Mouse (Mus musculus) intestine, embryonic 14.5 days (tissue): ENCODE results near the gene Raph1. TPM values are rescaled to one million over a fixed set of nuclear protein-coding genes. Genes with fewer than 3 reads are reported as not detected.

Experiments
- ATAC-seq: fragments of 200-750 bp; cut with Nextera tagmentation; replicated peaks from 2 replicates; pipeline ENCODE4 v1.8.0; 2017; ENCODE audit warnings: low read depth, moderate number of reproducible peaks, moderate TSS enrichment, moderate library complexity; ENCODE audit not compliant: low FRiP score, low TSS enrichment
- DNase-seq: peaks from one replicate; pipeline ENCODE4 v3.0.0-alpha.2; 2018; ENCODE audit warnings: low spot score
- H3K27ac ChIP-seq: fragments of 300-500 bp; sonication (generic); 2 replicates; pipeline ENCODE4 v1.5.1; 2014; ENCODE audit warnings: low read depth, mild to moderate bottlenecking, control low read depth
- H3K27me3 ChIP-seq: fragments of 300-500 bp; sonication (generic); replicated peaks from 2 replicates; pipeline ENCODE4 v1.6.1; 2014; ENCODE audit warnings: low read length, control low read depth; ENCODE audit not compliant: control insufficient read depth, insufficient read depth
- H3K36me3 ChIP-seq: fragments of 300-500 bp; sonication (generic); 2 replicates; pipeline ENCODE4 v1.6.1; 2014; ENCODE audit warnings: low read length, control low read depth; ENCODE audit not compliant: control insufficient read depth, insufficient read depth
- H3K4me1 ChIP-seq: fragments of 300-500 bp; sonication (generic); replicated peaks from 2 replicates; pipeline ENCODE4 v1.6.1; 2014; ENCODE audit warnings: low read length, control low read depth, mixed read lengths; ENCODE audit not compliant: control insufficient read depth, insufficient read depth
- H3K4me2 ChIP-seq: fragments of 300-500 bp; sonication (generic); 2 replicates; pipeline ENCODE4 v1.6.1; 2014; ENCODE audit warnings: low read length
- H3K4me3 ChIP-seq: fragments of 300-500 bp; sonication (generic); 2 replicates; pipeline ENCODE4 v1.5.1; 2014; ENCODE audit warnings: low read depth, low read length, control low read depth, mixed read lengths
- H3K9ac ChIP-seq: fragments of 300-500 bp; sonication (generic); 2 replicates; pipeline ENCODE4 v1.6.1; 2014; ENCODE audit warnings: mild to moderate bottlenecking, low read length
- H3K9me3 ChIP-seq: fragments of 300-500 bp; sonication (generic); 2 replicates; pipeline ENCODE4 v1.6.1; 2016; ENCODE audit warnings: low read length, control low read depth; ENCODE audit not compliant: control insufficient read depth
- WGBS: fragments of 180-500 bp; shearing (Covaris S2); extraction: QIAGEN DNeasy Blood & Tissue Kit; methylation state at CpG from one replicate; pipeline ENCODE4 v1.1.7; 2014; 5-methylcytosine and 5-hydroxymethylcytosine counted together
- polyA plus RNA-seq: library from polyadenylated mRNA; unstranded; fragments of >200 nt; fragmentation: Nextera tagmentation; extraction: Ambion mirVana; gene quantifications from 2 replicates; pipeline ENCODE4 v1.2.1, GENCODE M21; 2014

The Raph1 gene
- polyA plus RNA-seq, 1 experiment from 2014 or later, result 34.1 TPM

DNA sequence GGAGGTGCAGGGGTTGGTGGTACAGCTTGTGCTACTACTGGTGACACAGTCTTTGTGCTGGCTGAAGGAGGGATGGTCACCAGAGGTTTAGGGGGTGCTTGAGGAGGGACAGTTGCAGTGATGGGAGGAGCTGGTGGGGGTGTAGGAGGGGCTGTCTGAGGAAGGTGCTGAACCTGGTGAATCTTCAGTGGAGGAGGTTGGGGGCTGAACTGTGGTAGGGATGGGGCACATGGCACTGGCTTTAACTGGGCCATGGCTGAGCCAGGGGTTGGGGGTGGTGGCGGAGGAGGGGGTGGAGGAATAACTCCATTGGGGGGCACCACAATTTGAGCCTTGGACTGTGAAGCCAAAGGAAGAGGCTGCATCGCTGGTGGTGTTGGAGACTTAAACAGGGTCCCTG lies 77.2 kb downstream of the Raph1 start:
- no peak overlapping the region for H3K4me2 ChIP-seq
- DNase-seq (no peak), ATAC-seq (no peak)
- no peaks in the 10 kb centered on the region for H3K4me1 ChIP-seq
- no peak overlapping the region for H3K4me3 ChIP-seq
- WGBS, result 95% methylated on average over 2 of the region's 2 CpGs
- H3K36me3 ChIP-seq, result peaks cover 78% of the 10 kb centered on the region
- no peak overlapping the region for H3K9ac ChIP-seq
- no peaks in the 10 kb centered on the region for H3K9me3 ChIP-seq
- H3K27me3 ChIP-seq, result no peaks in the 10 kb centered on the region
- H3K27ac ChIP-seq, result no peak overlapping the region

DNA sequence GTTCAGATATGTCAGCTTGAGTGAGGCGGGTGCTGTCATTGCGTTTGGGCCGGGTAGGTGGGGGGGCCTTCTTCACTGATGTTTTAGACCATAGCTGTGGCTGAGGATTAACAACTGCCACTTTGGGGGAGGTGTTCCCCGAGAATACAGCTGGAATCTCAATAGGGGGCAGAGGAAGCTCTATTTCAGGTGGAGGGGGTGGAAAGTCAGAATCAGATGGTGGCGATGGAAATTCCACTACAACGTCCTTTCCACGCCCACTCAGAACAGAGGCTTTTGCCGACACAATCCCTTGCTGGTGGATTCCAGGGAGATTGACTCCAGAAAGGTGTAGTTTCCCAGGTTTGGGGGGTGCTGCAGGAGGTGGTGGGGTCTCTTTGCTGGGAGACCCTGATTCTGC lies 78.3 kb downstream of the Raph1 start:
- Histone ChIP-seq H3K4me3 (no peak overlapping the region), H3K27ac (no peak overlapping the region), H3K9ac (no peak overlapping the region), H3K36me3 (peaks cover 74% of the 10 kb centered on the region), H3K27me3 (no peaks in the 10 kb centered on the region), H3K4me2 (no peak overlapping the region), H3K9me3 (no peaks in the 10 kb centered on the region), H3K4me1 (no peaks in the 10 kb centered on the region)
- no peak for ATAC-seq
- 89% methylated on average over 8 of the region's 8 CpGs for WGBS
- no peak for DNase-seq

GRCm38 (mm10) chr1:60485649-60486048 lies 81.3 kb downstream of the Raph1 start:
- peaks cover 51% of the 10 kb centered on the region for H3K36me3 ChIP-seq
- WGBS, result 81% methylated on average over 3 of the region's 3 CpGs

GRCm38 (mm10) chr1:60482881-60483280 lies 84.0 kb downstream of the Raph1 start:
- H3K4me2 ChIP-seq, result no peak overlapping the region
- no peaks in the 10 kb centered on the region for H3K4me1 ChIP-seq
- peaks cover 36% of the 10 kb centered on the region for H3K36me3 ChIP-seq
- ATAC-seq (no peak), DNase-seq (no peak)
- H3K27ac ChIP-seq, result no peak overlapping the region
- no peak overlapping the region for H3K4me3 ChIP-seq
- H3K27me3 ChIP-seq, result no peaks in the 10 kb centered on the region
- H3K9me3 ChIP-seq, result no peaks in the 10 kb centered on the region
- 95% methylated on average over 1 of the region's 1 CpGs for WGBS
- no peak overlapping the region for H3K9ac ChIP-seq

More at GRCm38 (mm10) chr1:60485649-60486048, 81.3 kb downstream of the Raph1 start:
- no peak overlapping the region for H3K9ac ChIP-seq
- no peak overlapping the region for H3K4me2 ChIP-seq
- H3K27ac ChIP-seq, result no peak overlapping the region
- no peak overlapping the region for H3K4me3 ChIP-seq
- H3K4me1 ChIP-seq, result no peaks in the 10 kb centered on the region
- H3K27me3 ChIP-seq, result no peaks in the 10 kb centered on the region
- DNase-seq (no peak), ATAC-seq (no peak)
- no peaks in the 10 kb centered on the region for H3K9me3 ChIP-seq

DNA sequence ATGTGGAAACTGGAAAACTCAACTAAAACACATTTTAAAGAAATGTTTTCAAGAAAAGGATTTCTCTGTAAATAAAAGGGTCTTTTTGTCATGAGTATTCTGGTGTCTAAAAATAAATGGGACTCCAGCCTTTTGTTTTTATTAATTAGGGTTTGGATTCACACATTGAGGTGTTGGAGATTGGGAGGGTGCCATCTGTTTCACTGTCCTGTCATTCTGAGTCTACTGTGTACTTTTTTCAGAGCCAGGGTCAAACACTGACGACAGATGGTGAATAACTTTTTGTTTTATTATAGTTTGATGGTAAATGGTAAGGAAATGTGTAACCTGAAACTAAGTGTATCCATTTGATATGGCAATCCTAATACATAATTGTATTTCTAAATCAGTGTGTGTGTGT lies 85.3 kb downstream of the Raph1 start:
- Histone ChIP-seq H3K4me2 (no peak overlapping the region), H3K36me3 (peaks cover 32% of the 10 kb centered on the region), H3K9me3 (no peaks in the 10 kb centered on the region), H3K4me3 (no peak overlapping the region), H3K4me1 (no peaks in the 10 kb centered on the region), H3K9ac (no peak overlapping the region), H3K27ac (no peak overlapping the region), H3K27me3 (no peaks in the 10 kb centered on the region)
- DNase-seq, result no peak
- no peak for ATAC-seq
- 45% methylated on average over 1 of the region's 1 CpGs for WGBS

- H3K9ac ChIP-seq, result no peak overlapping the region
- H3K9me3 ChIP-seq, result no peaks in the 10 kb centered on the region
- no peak for ATAC-seq
- no peak overlapping the region for H3K4me2 ChIP-seq
- H3K36me3 ChIP-seq, result peaks cover 32% of the 10 kb centered on the region
- WGBS, result 91% methylated on average over 7 of the region's 7 CpGs
- H3K4me3 ChIP-seq, result no peak overlapping the region
- H3K27me3 ChIP-seq, result no peaks in the 10 kb centered on the region
- H3K4me1 ChIP-seq, result no peaks in the 10 kb centered on the region
- no peak overlapping the region for H3K27ac ChIP-seq
- DNase-seq, result no peak
These were observed 96.4 kb downstream of the Raph1 start for GRCm38 (mm10) chr1:60470541-60470940.

DNA sequence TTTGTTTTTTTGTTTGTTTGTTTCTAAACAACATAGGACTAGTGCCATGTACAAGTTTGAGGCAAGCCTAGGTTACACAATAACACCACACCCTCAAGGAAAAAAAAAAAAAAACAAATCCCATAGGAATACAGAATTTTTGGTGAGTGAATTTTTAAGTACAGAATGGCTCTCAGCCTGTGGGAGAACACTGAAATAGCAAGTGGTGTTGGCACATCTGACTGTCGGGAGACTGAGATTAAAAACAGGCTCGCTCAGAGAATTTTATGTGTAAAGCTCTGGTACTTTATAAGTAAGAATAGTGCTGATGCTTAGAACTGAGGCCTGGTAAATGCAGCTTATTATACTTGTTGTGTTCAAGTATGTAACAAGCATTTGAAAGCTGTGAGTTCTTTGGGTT lies 97.4 kb downstream of the Raph1 start:
- 86% methylated on average over 2 of the region's 2 CpGs for WGBS
- ATAC-seq (no peak), DNase-seq (no peak)
- H3K27ac ChIP-seq, result no peak overlapping the region
- no peaks in the 10 kb centered on the region for H3K9me3 ChIP-seq
- peaks cover 31% of the 10 kb centered on the region for H3K36me3 ChIP-seq
- no peaks in the 10 kb centered on the region for H3K27me3 ChIP-seq
- no peak overlapping the region for H3K9ac ChIP-seq
- no peak overlapping the region for H3K4me3 ChIP-seq
- no peak overlapping the region for H3K4me2 ChIP-seq
- H3K4me1 ChIP-seq, result no peaks in the 10 kb centered on the region

- ATAC-seq (no peak), DNase-seq (no peak)
- Histone ChIP-seq H3K9me3 (no peaks in the 10 kb centered on the region), H3K4me1 (no peaks in the 10 kb centered on the region), H3K27ac (no peak overlapping the region), H3K9ac (no peak overlapping the region), H3K4me3 (no peak overlapping the region), H3K36me3 (peaks cover 35% of the 10 kb centered on the region; the same call in 1 of the 2 replicates), H3K27me3 (no peaks in the 10 kb centered on the region), H3K4me2 (no peak overlapping the region)
- WGBS, result 85% methylated on average over 1 of the region's 1 CpGs
These were observed 106.3 kb downstream of the Raph1 start for GRCm38 (mm10) chr1:60460623-60461022.

- H3K4me2 ChIP-seq, result no peak overlapping the region
- H3K27me3 ChIP-seq, result no peaks in the 10 kb centered on the region
- no peak for DNase-seq
- H3K9me3 ChIP-seq, result no peaks in the 10 kb centered on the region
- no peak for ATAC-seq
- H3K4me3 ChIP-seq, result no peak overlapping the region
- 45% methylated on average over 1 of the region's 1 CpGs for WGBS
- no peak overlapping the region for H3K9ac ChIP-seq
- H3K27ac ChIP-seq, result no peak overlapping the region
- no peaks in the 10 kb centered on the region for H3K4me1 ChIP-seq
- peaks cover 48% of the 10 kb centered on the region for H3K36me3 ChIP-seq
These were observed 117.0 kb downstream of the Raph1 start for GRCm38 (mm10) chr1:60449896-60450295.
